In genomic region chr6:56923331-56923725, GRCm38 (mm10) we compare ENCODE assay signal across 8 mouse cellular contexts. TPM values are rescaled to one million over a fixed set of nuclear protein-coding genes. Genes with fewer than 3 reads are reported as not detected.
A peak's percentile ranks its signal among the peaks of the same experiment; 100 is the strongest.
DNase-seq lines count a peak whose midpoint lies in the region; ATAC-seq and TF ChIP-seq lines count a peak whose summit lies in the region.

No protein-coding gene starts in this region.

- peak overlapping the region; percentile 83 for H3K9ac ChIP-seq in limb, embryonic 13.5 days
- H3K9ac ChIP-seq in neural tube, embryonic 13.5 days = peak overlapping the region; percentile 78

- no peak for TF ChIP-seq CTCF in embryonic fibroblast, embryonic 13.5 days (IDR thresholded peaks at IDR 0.05; ENCODE audit: borderline replicate concordance, insufficient read depth, low read length)

- no peak for TF ChIP-seq POLR2A in embryonic fibroblast, embryonic 13.5 days (IDR thresholded peaks at IDR 0.05; ENCODE audit: low read depth, low read length)

- ATAC-seq in limb, embryonic 13.5 days (ENCODE audit: low FRiP score, low read depth) = no peak
- no peak; the same call in 1 of the 2 replicates for ATAC-seq in neural tube, embryonic 13.5 days (ENCODE audit: low read depth)

- peak overlapping the region; percentile 63 for H3K4me2 ChIP-seq in limb, embryonic 13.5 days (replicated peaks)
- H3K4me2 ChIP-seq in neural tube, embryonic 13.5 days = peak overlapping the region; percentile 61

- H3K9me3 ChIP-seq in heart, embryonic 10.5 days = no peaks in the 10 kb centered on the region
- no peaks in the 10 kb centered on the region for H3K9me3 ChIP-seq in limb, embryonic 13.5 days
- H3K9me3 ChIP-seq in neural tube, embryonic 13.5 days = 0 out of 2 replicates have a peak, but pooled peaks cover 3% of the 10 kb centered on the region

- peaks cover 23% of the 10 kb centered on the region for H3K4me1 ChIP-seq in heart, embryonic 10.5 days
- H3K4me1 ChIP-seq in embryonic fibroblast, embryonic 13.5 days (ENCODE audit: control insufficient read depth, insufficient read depth, low read length) = no peaks in the 10 kb centered on the region
- peaks cover 10% of the 10 kb centered on the region; the same call in 1 of the 2 replicates for H3K4me1 ChIP-seq in limb, embryonic 13.5 days
- peaks cover 19% of the 10 kb centered on the region for H3K4me1 ChIP-seq in neural tube, embryonic 13.5 days (replicated peaks)

- H3K4me3 ChIP-seq in heart, embryonic 10.5 days = peak overlapping the region; percentile 83
- H3K4me3 ChIP-seq in embryonic fibroblast, embryonic 13.5 days (ENCODE audit: insufficient read depth, low read length) = peak overlapping the region; percentile 82
- peak overlapping the region; percentile 69 for H3K4me3 ChIP-seq in limb, embryonic 13.5 days
- H3K4me3 ChIP-seq in neural tube, embryonic 13.5 days = peak overlapping the region; percentile 70

- WGBS in heart, embryonic 10.5 days = under 1% methylated on average over 25 of the region's 25 CpGs
- WGBS in limb, embryonic 13.5 days = under 1% methylated on average over 25 of the region's 25 CpGs
- WGBS in neural tube, embryonic 13.5 days = under 1% methylated on average over 25 of the region's 25 CpGs

- DNase-seq in heart, embryonic 10.5 days (ENCODE audit: low spot score) = no peak
- no peak for DNase-seq in heart, adult 9 months (ENCODE audit: low spot score in 2 of 2)
- DNase-seq in 416B (ENCODE audit: low read depth) = peak; percentile 75
- no peak for DNase-seq in c-Kit-positive CD71-positive TER-119-positive erythroid progenitor cells, embryonic 14.5 days (ENCODE audit: low spot score)
- DNase-seq in cerebellum, postnatal 25 days = no peak

- peak overlapping the region; percentile 94 for H3K27ac ChIP-seq in heart, embryonic 10.5 days
- H3K27ac ChIP-seq in embryonic fibroblast, embryonic 13.5 days (ENCODE audit: insufficient read depth, low read length) = no peak overlapping the region
- H3K27ac ChIP-seq in limb, embryonic 13.5 days = peak overlapping the region; percentile 74; the same call in 1 of the 2 replicates
- peak overlapping the region; percentile 90 for H3K27ac ChIP-seq in neural tube, embryonic 13.5 days (replicated peaks)

- no peaks in the 10 kb centered on the region for H3K27me3 ChIP-seq in heart, embryonic 10.5 days (ENCODE audit: insufficient read depth, poor library complexity, severe bottlenecking)
- H3K27me3 ChIP-seq in limb, embryonic 13.5 days = no peaks in the 10 kb centered on the region
- 0 out of 2 replicates have a peak, but pooled peaks cover 6% of the 10 kb centered on the region for H3K27me3 ChIP-seq in neural tube, embryonic 13.5 days

- no peaks in the 10 kb centered on the region for H3K36me3 ChIP-seq in heart, embryonic 10.5 days
- H3K36me3 ChIP-seq in limb, embryonic 13.5 days = no peaks in the 10 kb centered on the region
- H3K36me3 ChIP-seq in neural tube, embryonic 13.5 days = no peaks in the 10 kb centered on the region

RNA-seq across cellular contexts. Expression of gene Nt5c3, which starts 0.4 kb away (rescaled TPM):
- polyA plus RNA-seq in heart, embryonic 10.5 days (2016; fragmentation: Nextera tagmentation; extraction: Ambion mirVana) = 74.1 and 75.4 TPM in 2 replicates
- polyA plus RNA-seq in embryonic fibroblast, embryonic 13.5 days (2011; ENCODE audit: insufficient read length, low read depth, missing spikeins) = 17.3 and 27.0 TPM in 2 replicates
- 63.0 and 67.0 TPM in 2 replicates for polyA plus RNA-seq in limb, embryonic 13.5 days (2015; fragmentation: Nextera tagmentation; extraction: Ambion mirVana)
- polyA plus RNA-seq in neural tube, embryonic 13.5 days (2015; fragmentation: Nextera tagmentation; extraction: Ambion mirVana) = 140 and 147 TPM in 2 replicates

RNA-seq across cellular contexts. Expression of gene Vmn1r4, which starts 0.5 kb away (rescaled TPM):
- polyA plus RNA-seq in heart, embryonic 10.5 days (2016; fragmentation: Nextera tagmentation; extraction: Ambion mirVana) = 0.13 and 0.16 TPM in 2 replicates
- polyA plus RNA-seq in embryonic fibroblast, embryonic 13.5 days (2011; ENCODE audit: insufficient read length, low read depth, missing spikeins) = not detected in 2 replicates
- polyA plus RNA-seq in limb, embryonic 13.5 days (2015; fragmentation: Nextera tagmentation; extraction: Ambion mirVana) = 0.11 and 0.24 TPM in 2 replicates
- polyA plus RNA-seq in neural tube, embryonic 13.5 days (2015; fragmentation: Nextera tagmentation; extraction: Ambion mirVana) = 0.73 and 0.90 TPM in 2 replicates

RNA-seq across cellular contexts. Expression of gene Vmn1r5, which starts 46.7 kb away (rescaled TPM):
- polyA plus RNA-seq in heart, embryonic 10.5 days (2016; fragmentation: Nextera tagmentation; extraction: Ambion mirVana) = not detected in 2 replicates
- polyA plus RNA-seq in embryonic fibroblast, embryonic 13.5 days (2011; ENCODE audit: insufficient read length, low read depth, missing spikeins) = not detected in 2 replicates
- not detected in 2 replicates for polyA plus RNA-seq in limb, embryonic 13.5 days (2015; fragmentation: Nextera tagmentation; extraction: Ambion mirVana)
- polyA plus RNA-seq in neural tube, embryonic 13.5 days (2015; fragmentation: Nextera tagmentation; extraction: Ambion mirVana) = not detected in 2 replicates
